Mouse (Mus musculus) ES-E14 (cell line): Measurements from ENCODE around the gene Gm6993.

ENCODE experiments used
- CHD2 ChIP-seq: IDR thresholded peaks from 2 replicates; pipeline ENCODE4 v1.6.1; 2014; ENCODE audit warnings: mild to moderate bottlenecking, low read depth, low read length, inconsistent platforms
- HCFC1 ChIP-seq: IDR thresholded peaks from 2 replicates; pipeline ENCODE4 v1.6.1; 2012; ENCODE audit warnings: low read length, inconsistent platforms, borderline replicate concordance; ENCODE audit not compliant: insufficient read depth
- MAFK ChIP-seq: IDR thresholded peaks from 2 replicates; pipeline ENCODE4 v1.6.1; 2014; ENCODE audit warnings: mild to moderate bottlenecking, low read depth, low read length, inconsistent platforms; ENCODE audit not compliant: insufficient read depth
- ZC3H11A ChIP-seq: IDR thresholded peaks from 2 replicates; pipeline ENCODE4 v1.6.1; 2012; ENCODE audit warnings: low read depth, mild to moderate bottlenecking, inconsistent platforms, low read length, borderline replicate concordance
- ZNF384 ChIP-seq: IDR thresholded peaks from 2 replicates; pipeline ENCODE4 v1.6.1; 2012; ENCODE audit warnings: low read depth, low read length, inconsistent platforms

- TF ChIP-seq ZNF384 (no peak), ZC3H11A (no peak), CHD2 (no peak), HCFC1 (no peak), MAFK (no peak)
Measured at GRCm38 (mm10) chr12:31270361-31270760, 29.8 kb downstream of the Gm6993 start.
